In the genomic region with DNA sequence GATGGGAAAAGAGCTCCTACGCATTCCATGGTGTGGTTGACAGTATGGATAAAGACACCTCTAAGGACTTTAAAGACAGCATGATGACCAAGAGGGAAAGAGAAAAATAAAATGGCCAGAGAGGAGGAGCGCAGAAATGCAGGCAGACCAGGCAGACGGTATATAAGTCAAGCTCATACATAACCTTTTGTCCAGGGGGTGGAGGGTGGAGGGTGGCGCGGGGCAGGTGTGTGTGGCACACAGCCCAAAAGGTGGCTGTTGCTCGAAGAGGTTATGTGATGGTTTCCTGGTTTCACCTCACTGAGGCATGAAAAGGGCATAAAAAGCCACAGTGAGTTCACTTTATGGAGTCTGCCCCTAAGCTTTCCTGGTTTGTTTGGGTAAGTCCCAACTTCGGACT, we compare ENCODE assay signal across 11 mouse cellular contexts. TPM values are rescaled to one million over a fixed set of nuclear protein-coding genes. Genes with fewer than 3 reads are reported as not detected.
DNase-seq lines count a peak whose midpoint lies in the region; ATAC-seq and TF ChIP-seq lines count a peak whose summit lies in the region.
"Had no signal": no experiment of that assay in that cellular context is flagged by ENCODE, and none has a peak within 500 bp of the region (broad histone marks: within the 10 kb centered on the region; RNA-seq: fewer than 3 reads in every experiment).

No protein-coding gene starts in this region.

- no peak for DNase-seq in heart, embryonic 10.5 days (ENCODE audit: low spot score)
- no peak for DNase-seq in heart, postnatal 10 days
- DNase-seq in lung, postnatal 10 days: no peak
- no peak for DNase-seq in embryonic facial prominence, embryonic 14.5 days (ENCODE audit: low spot score)
- DNase-seq in cerebellum, postnatal 14 days: no peak
- DNase-seq in left cerebral cortex, adult 11 months (ENCODE audit: low spot score): no peak
- DNase-seq: embryo, embryonic 11 days; left cerebral cortex, postnatal 4 days had no signal

- no peak for ATAC-seq in lung, embryonic 15.5 days (ENCODE audit: borderline replicate concordance, extremely low read depth, low FRiP score, low TSS enrichment)
- no peak for ATAC-seq in embryonic facial prominence, embryonic 14.5 days (ENCODE audit: low read depth)

- no peaks in the 10 kb centered on the region for H3K9me3 ChIP-seq in heart, embryonic 10.5 days
- H3K9me3 ChIP-seq in lung, embryonic 15.5 days: no peaks in the 10 kb centered on the region
- no peaks in the 10 kb centered on the region for H3K9me3 ChIP-seq in embryonic facial prominence, embryonic 14.5 days (ENCODE audit: control insufficient read depth, low read length)
- H3K9me3 ChIP-seq: hindbrain, embryonic 15.5 days had no signal

- intact Hi-C loops in heart, postnatal 10 days (cut with DNase I): loop anchor here (10.0 kb wide), 1 partner anchor 428 kb away; a partner anchor contains a TSS

- no peak overlapping the region for H3ac ChIP-seq in myocyte (ENCODE audit: control insufficient read depth, insufficient read length)

- peak overlapping the region; percentile 65 for H3K4me2 ChIP-seq in lung, embryonic 15.5 days
- peak overlapping the region; percentile 60 for H3K4me2 ChIP-seq in embryonic facial prominence, embryonic 14.5 days (ENCODE audit: low read depth, low read length)
- peak overlapping the region; percentile 79 for H3K4me2 ChIP-seq in myocyte (ENCODE audit: low read depth)

- peaks cover 38% of the 10 kb centered on the region for H3K79me2 ChIP-seq in myocyte (ENCODE audit: control insufficient read depth, insufficient read depth)

- peaks cover 45% of the 10 kb centered on the region for H3K36me3 ChIP-seq in heart, embryonic 10.5 days
- H3K36me3 ChIP-seq in lung, embryonic 15.5 days: peaks cover 36% of the 10 kb centered on the region
- peaks cover 46% of the 10 kb centered on the region for H3K36me3 ChIP-seq in embryonic facial prominence, embryonic 14.5 days (ENCODE audit: control insufficient read depth, insufficient read depth, low read length)
- H3K36me3 ChIP-seq in myocyte (ENCODE audit: control insufficient read depth, insufficient read depth): peaks cover 40% of the 10 kb centered on the region

- no peak overlapping the region for H3K9ac ChIP-seq in lung, embryonic 15.5 days
- H3K9ac ChIP-seq in embryonic facial prominence, embryonic 14.5 days (ENCODE audit: low read depth, low read length): no peak overlapping the region

- 87% methylated on average over 7 of the region's 7 CpGs for WGBS in heart, embryonic 10.5 days
- 75% methylated on average over 7 of the region's 7 CpGs for WGBS in lung, embryonic 15.5 days
- WGBS in embryonic facial prominence, embryonic 14.5 days: 93% methylated on average over 7 of the region's 7 CpGs

- peaks cover 38% of the 10 kb centered on the region for H3K4me1 ChIP-seq in heart, embryonic 10.5 days
- H3K4me1 ChIP-seq in lung, embryonic 15.5 days: peaks cover 28% of the 10 kb centered on the region
- peaks cover 12% of the 10 kb centered on the region for H3K4me1 ChIP-seq in embryonic facial prominence, embryonic 14.5 days (ENCODE audit: control insufficient read depth, insufficient read depth, low read length)

- no peak for TF ChIP-seq POLR2A in myocyte (IDR thresholded peaks at IDR 0.05; ENCODE audit: insufficient read length, low read depth)

- H3K27ac ChIP-seq in heart, embryonic 10.5 days: no peak overlapping the region
- peak overlapping the region; percentile 57; the same call in 1 of the 2 replicates for H3K27ac ChIP-seq in lung, embryonic 15.5 days
- H3K27ac ChIP-seq in embryonic facial prominence, embryonic 14.5 days (replicated peaks; ENCODE audit: low read depth, low read length): no peak overlapping the region

- no peaks in the 10 kb centered on the region for H3K27me3 ChIP-seq in heart, embryonic 10.5 days (ENCODE audit: insufficient read depth, poor library complexity, severe bottlenecking)
- no peaks in the 10 kb centered on the region for H3K27me3 ChIP-seq in lung, embryonic 15.5 days
- H3K27me3 ChIP-seq in embryonic facial prominence, embryonic 14.5 days (replicated peaks; ENCODE audit: control insufficient read depth, insufficient read depth, low read length): no peaks in the 10 kb centered on the region
- no peaks in the 10 kb centered on the region for H3K27me3 ChIP-seq in myocyte (ENCODE audit: control insufficient read depth, insufficient read depth, insufficient read length)
- H3K27me3 ChIP-seq: hindbrain, embryonic 15.5 days had no signal

- H3K4me3 ChIP-seq in heart, embryonic 10.5 days: 0 out of 2 replicates have a peak overlapping the region, but pooled peaks have one; percentile 95
- peak overlapping the region; percentile 68 for H3K4me3 ChIP-seq in lung, embryonic 15.5 days
- H3K4me3 ChIP-seq in embryonic facial prominence, embryonic 14.5 days (ENCODE audit: low read depth, low read length): no peak overlapping the region
- peak overlapping the region; percentile 94 for H3K4me3 ChIP-seq in myocyte

TF ChIP-seq in myocyte, 11 proteins besides CTCF, POLR2A, EP300 and RAD21:
- peak; percentile 14 for TF ChIP-seq POLR2AphosphoS2 (IDR thresholded peaks at IDR 0.05; ENCODE audit: insufficient read length, low read depth)
- no peak for TF ChIP-seq MAX (IDR thresholded peaks at IDR 0.05; ENCODE audit: low read depth)

RNA-seq across cellular contexts. Expression of a gene that starts 1.7 kb away (rescaled TPM):
- polyA plus RNA-seq in heart, embryonic 10.5 days (2016; fragmentation: Nextera tagmentation; extraction: Ambion mirVana): 32.3 and 34.9 TPM in 2 replicates
- total RNA-seq in heart, postnatal 10 days (2021): 10 to 100 TPM; 83.5 to 84.8 TPM
- 40.5 and 50.9 TPM in 2 replicates for polyA plus RNA-seq in lung, embryonic 15.5 days (2015; fragmentation: Nextera tagmentation; extraction: Ambion mirVana)
- 27.1 and 28.2 TPM in 2 replicates for polyA plus RNA-seq in embryonic facial prominence, embryonic 14.5 days (2014; fragmentation: Nextera tagmentation; extraction: Ambion mirVana)
- 125 TPM for polyA plus RNA-seq in myocyte (2012; fragmentation: generic; extraction: Trizol)

RNA-seq across cellular contexts. Expression of a gene that starts 9.2 kb away (rescaled TPM):
- 39.9 and 41.6 TPM in 2 replicates for polyA plus RNA-seq in heart, embryonic 10.5 days (2016; fragmentation: Nextera tagmentation; extraction: Ambion mirVana)
- total RNA-seq in heart, postnatal 10 days (2021): 10 to 100 TPM; 18.5 to 21.6 TPM
- polyA plus RNA-seq in lung, embryonic 15.5 days (2015; fragmentation: Nextera tagmentation; extraction: Ambion mirVana): 50.3 and 51.8 TPM in 2 replicates
- polyA plus RNA-seq in embryonic facial prominence, embryonic 14.5 days (2014; fragmentation: Nextera tagmentation; extraction: Ambion mirVana): 28.1 and 30.4 TPM in 2 replicates
- polyA plus RNA-seq in myocyte (2012; fragmentation: generic; extraction: Trizol): 26.8 TPM

RNA-seq across cellular contexts. Expression of a gene that starts 18.5 kb away (rescaled TPM):
- polyA plus RNA-seq in heart, embryonic 10.5 days (2016; fragmentation: Nextera tagmentation; extraction: Ambion mirVana): 5.1 and 7.3 TPM in 2 replicates
- 1 to 10 TPM; 1.3 to 2.3 TPM for total RNA-seq in heart, postnatal 10 days (2021)
- polyA plus RNA-seq in lung, embryonic 15.5 days (2015; fragmentation: Nextera tagmentation; extraction: Ambion mirVana): 17.0 and 19.4 TPM in 2 replicates
- polyA plus RNA-seq in embryonic facial prominence, embryonic 14.5 days (2014; fragmentation: Nextera tagmentation; extraction: Ambion mirVana): 12.6 and 21.8 TPM in 2 replicates
- 3.6 TPM for polyA plus RNA-seq in myocyte (2012; fragmentation: generic; extraction: Trizol)

RNA-seq across cellular contexts. Expression of a gene that starts 39.9 kb away (rescaled TPM):
- 8.3 and 12.2 TPM in 2 replicates for polyA plus RNA-seq in heart, embryonic 10.5 days (2016; fragmentation: Nextera tagmentation; extraction: Ambion mirVana)
- 10 to 100 TPM; 11.6 to 15.9 TPM for total RNA-seq in heart, postnatal 10 days (2021)
- polyA plus RNA-seq in lung, embryonic 15.5 days (2015; fragmentation: Nextera tagmentation; extraction: Ambion mirVana): 21.4 and 21.9 TPM in 2 replicates
- 8.6 and 9.4 TPM in 2 replicates for polyA plus RNA-seq in embryonic facial prominence, embryonic 14.5 days (2014; fragmentation: Nextera tagmentation; extraction: Ambion mirVana)
- polyA plus RNA-seq in myocyte (2012; fragmentation: generic; extraction: Trizol): 6.0 TPM

RNA-seq across cellular contexts. Expression of a gene that starts 40.0 kb away (rescaled TPM):
- polyA plus RNA-seq in heart, embryonic 10.5 days (2016; fragmentation: Nextera tagmentation; extraction: Ambion mirVana): 33.5 and 42.8 TPM in 2 replicates
- 10 to 100 TPM; 21.6 to 27.4 TPM for total RNA-seq in heart, postnatal 10 days (2021)
- polyA plus RNA-seq in lung, embryonic 15.5 days (2015; fragmentation: Nextera tagmentation; extraction: Ambion mirVana): 34.6 and 35.5 TPM in 2 replicates
- polyA plus RNA-seq in embryonic facial prominence, embryonic 14.5 days (2014; fragmentation: Nextera tagmentation; extraction: Ambion mirVana): 42.3 and 43.8 TPM in 2 replicates
- 31.9 TPM for polyA plus RNA-seq in myocyte (2012; fragmentation: generic; extraction: Trizol)
